Mouse (Mus musculus): ENCODE results near the gene Ttll11.

The Ttll11 gene

DNA sequence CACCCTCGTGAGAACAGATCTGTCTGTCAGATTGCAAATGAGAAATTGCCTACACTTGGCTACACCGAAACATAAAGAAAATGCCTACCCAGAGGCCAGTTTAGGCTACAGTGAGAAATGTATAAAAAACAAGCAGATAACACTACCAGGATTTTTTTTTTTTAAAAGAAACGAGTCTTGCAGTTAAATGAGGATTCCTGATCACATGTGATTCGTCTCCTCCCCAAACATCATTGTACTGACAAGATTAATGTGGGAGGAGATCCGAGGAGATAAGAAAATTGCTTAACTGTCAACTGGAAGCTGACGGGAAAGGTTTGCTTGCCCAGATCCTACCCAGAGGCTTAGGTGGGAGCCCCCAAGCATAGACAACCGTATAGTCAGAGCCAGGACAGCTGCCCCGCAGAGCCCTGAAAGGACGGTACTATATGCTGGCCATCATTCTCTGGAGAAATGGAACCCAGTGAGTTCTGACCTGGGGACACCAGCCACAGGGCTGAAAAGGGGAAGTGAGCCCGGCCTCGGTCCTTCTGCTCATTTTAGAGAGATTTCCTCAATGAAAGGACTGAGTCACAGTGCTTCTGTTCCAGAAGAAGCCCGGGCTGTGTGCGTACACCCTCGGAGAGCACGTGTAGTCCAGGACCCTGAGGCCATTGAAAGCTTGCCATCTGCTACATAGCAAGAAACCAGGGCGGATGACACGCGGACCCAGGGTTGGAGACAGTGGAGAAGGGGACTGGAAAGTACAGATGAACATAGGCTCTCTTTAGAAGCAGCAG, 247.9 kb downstream of the Ttll11 start:
- in situ Hi-C loops (cut with MboI, MseI), result loop anchor here (10.0 kb wide), 1 partner anchor 173 kb away; no protein-coding TSS in a partner anchor

DNA sequence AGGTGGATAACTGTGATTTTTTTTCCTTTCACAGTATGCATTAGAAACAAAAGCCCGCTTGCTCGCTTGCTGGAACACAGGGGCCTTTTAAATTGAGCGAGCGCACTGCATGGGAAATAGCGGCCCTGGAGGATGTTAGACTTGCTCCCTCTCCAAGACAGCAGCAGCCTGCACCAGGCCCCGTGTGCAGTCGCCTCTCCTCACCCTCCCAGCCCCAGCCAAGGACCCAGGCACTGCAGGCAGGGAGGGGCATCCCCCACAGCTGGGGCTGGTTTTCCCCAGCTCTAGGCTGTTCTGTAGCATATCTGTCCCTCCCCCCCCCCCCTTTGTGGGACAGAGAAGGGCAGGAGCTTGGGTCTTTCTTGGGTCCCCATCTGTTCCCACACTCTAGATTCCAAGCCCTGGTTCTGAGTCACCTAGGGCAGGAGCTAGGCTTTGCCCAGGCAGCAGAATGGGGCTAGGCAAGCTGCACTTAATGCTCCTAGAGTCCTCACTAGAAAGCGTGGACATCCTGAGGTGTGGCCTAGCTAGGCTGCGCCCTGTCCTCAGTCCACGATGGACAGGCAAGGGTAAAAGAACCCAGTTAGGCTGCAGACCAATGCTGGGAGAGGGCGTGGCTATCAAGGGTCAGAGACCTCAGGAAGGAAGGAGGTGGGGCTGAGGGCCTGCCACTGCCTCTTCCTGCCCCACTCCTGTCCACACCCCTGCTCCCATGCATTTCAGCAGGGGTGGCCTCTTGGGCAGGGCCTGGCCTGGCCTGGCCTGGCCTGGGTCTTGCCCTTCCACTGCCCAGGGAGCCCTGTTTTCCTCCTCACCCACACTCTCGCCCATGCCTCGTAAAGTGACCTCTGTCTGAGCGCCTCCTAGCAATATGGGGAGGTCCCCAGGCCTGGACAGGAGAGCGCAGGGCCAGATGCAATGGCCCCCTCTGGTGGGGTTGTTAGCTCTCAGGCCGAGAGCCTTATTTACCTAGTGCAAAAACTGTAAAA, 250.3 kb downstream of the Ttll11 start:
- in situ Hi-C loops (cut with MboI, MseI), result loop anchor here (10.0 kb wide), 1 partner anchor 175 kb away; no protein-coding TSS in a partner anchor

DNA sequence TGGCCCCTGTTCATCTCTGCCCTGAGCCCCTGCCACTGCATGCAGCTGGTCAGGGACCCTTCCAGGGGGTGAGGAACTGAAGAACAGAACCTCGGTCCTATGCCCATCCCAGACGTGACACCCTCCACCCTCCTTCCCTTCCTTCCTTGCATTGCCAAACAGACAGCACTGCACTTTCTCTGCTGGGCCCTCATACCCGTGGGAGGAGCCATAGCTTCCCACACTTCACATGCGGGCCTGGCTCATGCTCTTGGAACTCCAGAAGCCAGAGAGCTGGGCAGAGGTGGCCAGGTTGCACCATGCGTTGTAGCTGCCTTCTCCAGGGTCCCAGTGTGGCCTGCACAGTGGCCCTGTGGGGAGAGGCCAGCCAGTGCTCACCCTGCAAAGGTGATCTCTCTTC, 251.1 kb downstream of the Ttll11 start:
- in situ Hi-C loops (cut with MboI, MseI), result no loop called here

- in situ Hi-C loops (cut with MboI, MseI), result no loop called here
These were observed 256.0 kb downstream of the Ttll11 start for GRCm38 (mm10) chr2:35723691-35724090.

DNA sequence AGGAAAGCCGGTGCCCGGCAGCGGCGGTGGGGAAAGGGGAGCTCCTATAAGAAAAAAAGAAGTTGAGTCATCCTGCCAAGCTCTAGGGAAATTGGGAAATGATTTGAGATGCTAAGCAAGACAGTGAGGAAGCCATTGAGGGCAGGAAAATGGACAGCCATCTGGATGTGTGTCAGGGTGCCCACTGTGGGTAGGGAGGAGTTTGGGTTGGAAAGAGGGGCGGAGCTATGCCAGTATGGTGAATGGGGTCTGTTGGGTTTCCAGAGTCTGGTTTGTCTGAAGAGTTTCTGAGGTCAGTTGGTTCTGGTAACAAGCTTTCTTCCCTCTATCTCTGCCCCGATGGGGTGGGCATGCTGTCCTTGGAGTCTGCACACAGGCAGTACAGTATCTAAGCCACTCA, 256.4 kb downstream of the Ttll11 start:
- in situ Hi-C loops (cut with MboI, MseI), result no loop called here

GRCm38 (mm10) chr2:35722821-35723220, 256.9 kb downstream of the Ttll11 start:
- in situ Hi-C loops (cut with MboI, MseI), result no loop called here

- in situ Hi-C loops (cut with MboI, MseI), result no loop called here
These were observed 258.8 kb downstream of the Ttll11 start for GRCm38 (mm10) chr2:35720956-35721355.

GRCm38 (mm10) chr2:35720550-35720949, 259.2 kb downstream of the Ttll11 start:
- in situ Hi-C loops (cut with MboI, MseI), result no loop called here

GRCm38 (mm10) chr2:35720104-35720503, 259.6 kb downstream of the Ttll11 start:
- in situ Hi-C loops (cut with MboI, MseI), result no loop called here

GRCm38 (mm10) chr2:35719230-35720005, 260.3 kb downstream of the Ttll11 start:
- in situ Hi-C loops (cut with MboI, MseI), result loop anchor here (10.0 kb wide), 1 partner anchor 1405 kb away; no protein-coding TSS in a partner anchor

DNA sequence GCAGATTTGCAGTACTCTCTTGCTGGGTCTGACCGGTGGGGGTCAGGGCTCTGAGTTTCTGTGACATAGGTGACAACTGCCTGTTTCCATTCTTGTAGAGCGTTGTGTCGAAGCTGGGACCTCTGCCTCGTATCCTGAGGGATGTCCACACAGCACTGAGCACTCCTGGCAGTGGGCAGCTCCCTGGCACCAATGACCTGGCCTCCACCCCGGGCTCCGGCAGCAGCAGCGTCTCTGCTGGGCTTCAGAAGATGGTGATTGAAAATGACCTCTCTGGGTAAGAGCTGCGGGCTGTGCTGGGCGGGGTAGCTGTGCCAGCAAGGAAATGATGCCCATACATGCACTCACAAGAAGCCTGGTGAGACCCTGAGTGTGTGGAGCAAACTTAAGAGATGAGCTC, 261.1 kb downstream of the Ttll11 start:
- in situ Hi-C loops (cut with MboI, MseI), result loop anchor here (10.0 kb wide), 1 partner anchor 1404 kb away; no protein-coding TSS in a partner anchor

DNA sequence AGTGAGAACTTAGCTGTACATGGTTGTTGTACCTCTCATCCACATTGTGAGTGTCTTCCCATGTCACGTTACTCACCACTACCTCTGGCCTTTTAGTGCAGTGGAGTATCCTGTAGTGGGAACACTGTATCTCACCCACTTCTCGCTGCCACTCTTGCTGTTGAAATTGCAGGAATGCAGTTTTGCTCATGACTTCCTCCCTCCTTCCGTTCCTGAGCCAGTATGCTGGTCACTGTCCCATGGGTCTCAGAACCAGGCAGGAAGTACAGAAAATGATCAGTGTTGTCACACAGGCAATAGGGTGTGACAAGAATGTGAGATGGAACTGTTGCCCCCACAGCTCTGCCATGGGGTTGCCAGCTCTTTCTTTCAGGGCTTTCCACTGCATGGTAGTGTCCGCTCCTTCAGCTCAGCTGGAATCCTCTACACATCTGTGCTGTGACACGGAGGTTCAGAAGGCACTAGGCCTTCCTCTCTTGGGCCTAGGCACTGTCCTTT, 261.7 kb downstream of the Ttll11 start:
- in situ Hi-C loops (cut with MboI, MseI), result loop anchor here (10.0 kb wide), 1 partner anchor 1403 kb away; no protein-coding TSS in a partner anchor

- in situ Hi-C loops (cut with MboI, MseI), result loop anchor here (10.0 kb wide), 1 partner anchor 1401 kb away; no protein-coding TSS in a partner anchor
These were observed 263.5 kb downstream of the Ttll11 start for GRCm38 (mm10) chr2:35716175-35716574.

DNA sequence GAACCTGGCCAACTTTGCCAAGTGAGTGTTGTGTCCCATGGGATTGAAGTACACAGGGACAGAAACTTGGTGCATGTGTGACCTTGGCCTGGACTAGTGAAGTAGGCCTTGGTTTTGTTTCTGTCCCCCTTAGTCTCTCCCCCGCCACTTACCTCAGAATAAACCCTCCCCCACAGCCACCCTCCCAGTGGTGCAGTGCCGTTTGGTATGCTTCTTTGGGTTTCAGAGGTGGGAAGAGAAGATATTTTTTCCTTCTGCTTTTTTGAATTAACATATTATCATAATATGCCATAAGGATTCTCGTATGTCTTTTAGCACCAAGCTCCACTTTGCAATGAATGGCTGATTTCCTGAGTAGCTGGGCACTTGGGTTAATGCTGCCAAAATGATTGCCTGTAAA, 264.2 kb downstream of the Ttll11 start:
- in situ Hi-C loops (cut with MboI, MseI), result loop anchor here (10.0 kb wide), 1 partner anchor 1401 kb away; no protein-coding TSS in a partner anchor

DNA sequence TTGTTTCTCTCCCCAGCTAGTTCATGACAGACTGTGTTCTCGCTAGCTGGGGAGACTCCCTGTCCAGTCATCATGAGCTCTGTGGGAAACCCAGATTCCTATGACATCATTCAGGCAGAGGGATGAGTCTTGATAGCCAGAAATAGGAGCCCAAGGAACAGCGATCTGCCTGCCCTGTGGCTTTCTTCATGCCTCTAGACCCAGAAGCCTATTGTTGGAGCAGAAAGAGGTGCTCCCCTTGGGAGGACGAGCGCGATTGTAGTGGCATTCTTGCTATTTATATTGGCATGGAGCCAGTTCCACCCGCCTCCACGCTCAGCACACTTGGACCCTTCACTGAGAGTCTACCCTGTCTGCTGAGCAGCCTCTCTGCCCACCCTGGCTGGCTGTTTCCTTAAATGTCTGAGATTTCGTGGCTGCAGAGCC, 265.0 kb downstream of the Ttll11 start:
- in situ Hi-C loops (cut with MboI, MseI), result loop anchor here (10.0 kb wide), 1 partner anchor 1400 kb away; no protein-coding TSS in a partner anchor

- in situ Hi-C loops (cut with MboI, MseI), result loop anchor here (10.0 kb wide), 1 partner anchor 1399 kb away; no protein-coding TSS in a partner anchor
These were observed 266.3 kb downstream of the Ttll11 start for GRCm38 (mm10) chr2:35713460-35713859.

- in situ Hi-C loops (cut with MboI, MseI), result loop anchor here (10.0 kb wide), 1 partner anchor 1398 kb away; no protein-coding TSS in a partner anchor
These were observed 267.1 kb downstream of the Ttll11 start for GRCm38 (mm10) chr2:35712611-35713010.

- in situ Hi-C loops (cut with MboI, MseI), result loop anchor here (5.0 kb wide), 1 partner anchor 79 kb away; no protein-coding TSS in a partner anchor
These were observed 276.5 kb downstream of the Ttll11 start for GRCm38 (mm10) chr2:35703241-35703640.

DNA sequence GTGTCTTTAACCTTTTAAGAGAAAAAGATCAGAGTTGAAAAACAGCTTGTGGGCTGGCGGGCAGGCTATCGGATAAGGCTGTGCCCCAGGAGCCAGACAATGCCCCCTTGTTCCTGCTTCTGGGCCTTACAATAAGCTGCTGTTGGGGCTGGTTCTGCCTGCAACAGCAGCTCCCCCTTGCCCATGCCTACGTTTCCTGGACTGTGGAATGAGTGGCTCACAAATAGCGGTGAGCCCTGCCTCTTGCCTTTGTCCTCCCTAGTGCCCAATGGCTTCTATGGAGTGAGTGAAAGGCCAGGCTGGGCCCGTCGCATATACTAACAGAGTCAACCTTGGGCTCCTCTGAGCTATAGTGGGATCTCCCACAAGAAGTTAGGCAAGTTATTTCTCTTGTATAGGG, 277.1 kb downstream of the Ttll11 start:
- in situ Hi-C loops (cut with MboI, MseI), result loop anchor here (5.0 kb wide), 1 partner anchor 80 kb away; no protein-coding TSS in a partner anchor

GRCm38 (mm10) chr2:35702001-35702400, 277.7 kb downstream of the Ttll11 start:
- in situ Hi-C loops (cut with MboI, MseI), result loop anchor here (5.0 kb wide), 1 partner anchor 80 kb away; no protein-coding TSS in a partner anchor
